Mouse (Mus musculus) heart, adult 10 weeks (tissue): ENCODE results near the gene Slc6a18. TPM values are rescaled to one million over a fixed set of nuclear protein-coding genes. Genes with fewer than 3 reads are reported as not detected.

ENCODE experiments used
- polyA plus RNA-seq: library from polyadenylated mRNA; stranded (reverse); fragments of 350-450 nt; fragmentation: Illumina TruSeq; extraction: RNeasy Lipid Tissue Mini Kit (QIAGEN cat#74804); gene quantifications from one replicate; pipeline ENCODE4 v1.2.3, GENCODE M21; 2014; ENCODE audit warnings: low read depth, low replicate concordance

Gene Slc6a18
- polyA plus RNA-seq = not detected

DNA sequence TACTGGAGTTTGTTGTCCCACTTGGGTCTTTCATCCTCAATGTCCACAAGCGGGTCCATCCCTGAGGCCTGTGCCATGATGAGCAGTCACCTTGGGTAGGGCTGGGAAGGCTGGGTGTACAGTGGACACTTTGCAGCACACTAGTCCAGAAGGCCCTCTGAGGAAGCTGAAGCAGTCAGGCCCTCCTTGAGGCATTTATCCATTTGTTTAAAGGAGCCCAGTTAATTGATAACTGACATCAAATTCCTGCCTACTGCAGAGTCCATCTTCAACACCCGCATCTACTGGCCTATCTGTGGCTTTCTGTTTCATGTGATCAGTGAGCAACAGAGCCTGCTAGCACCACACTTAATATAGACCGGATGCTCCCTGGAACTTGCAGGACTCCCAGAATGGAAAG lies at the start of gene Slc6a18:
Slc6a18 (minus strand) TSS at position 171 of the 400 bp plus-strand sequence.

DNA sequence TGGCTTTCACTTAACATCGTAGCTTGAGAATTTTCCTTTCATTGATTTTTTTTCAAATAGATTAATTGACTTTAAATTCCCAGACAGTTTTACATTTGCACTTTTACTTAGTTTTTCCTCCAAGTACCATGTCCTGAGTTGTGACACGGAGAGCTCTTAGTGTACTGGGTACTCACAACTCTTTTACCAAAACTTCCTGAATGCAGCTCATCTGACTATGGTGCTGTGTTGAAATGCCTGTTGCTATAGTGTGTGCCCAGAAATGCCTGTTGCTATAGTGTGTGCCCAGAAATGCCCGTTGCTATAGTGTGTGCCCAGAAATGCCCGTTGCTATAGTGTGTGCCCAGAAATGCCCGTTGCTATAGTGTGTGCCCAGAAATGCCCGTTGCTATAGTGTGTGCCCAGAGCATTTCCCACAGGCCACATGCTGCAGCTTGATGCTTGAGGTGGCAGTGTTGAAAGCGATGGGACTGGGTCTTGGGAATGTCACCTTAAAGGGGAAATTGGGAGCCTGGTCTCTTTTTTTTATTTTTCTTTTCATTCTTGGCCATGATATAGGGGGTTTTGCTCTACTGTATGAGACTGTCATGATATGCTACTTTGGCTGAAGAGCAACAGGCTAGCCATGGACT lies 27.0 kb upstream of the Slc6a18 start, which contains the start of gene Slc6a19:
Slc6a19 (minus strand) TSS at position 172 of the 632 bp plus-strand sequence.

DNA sequence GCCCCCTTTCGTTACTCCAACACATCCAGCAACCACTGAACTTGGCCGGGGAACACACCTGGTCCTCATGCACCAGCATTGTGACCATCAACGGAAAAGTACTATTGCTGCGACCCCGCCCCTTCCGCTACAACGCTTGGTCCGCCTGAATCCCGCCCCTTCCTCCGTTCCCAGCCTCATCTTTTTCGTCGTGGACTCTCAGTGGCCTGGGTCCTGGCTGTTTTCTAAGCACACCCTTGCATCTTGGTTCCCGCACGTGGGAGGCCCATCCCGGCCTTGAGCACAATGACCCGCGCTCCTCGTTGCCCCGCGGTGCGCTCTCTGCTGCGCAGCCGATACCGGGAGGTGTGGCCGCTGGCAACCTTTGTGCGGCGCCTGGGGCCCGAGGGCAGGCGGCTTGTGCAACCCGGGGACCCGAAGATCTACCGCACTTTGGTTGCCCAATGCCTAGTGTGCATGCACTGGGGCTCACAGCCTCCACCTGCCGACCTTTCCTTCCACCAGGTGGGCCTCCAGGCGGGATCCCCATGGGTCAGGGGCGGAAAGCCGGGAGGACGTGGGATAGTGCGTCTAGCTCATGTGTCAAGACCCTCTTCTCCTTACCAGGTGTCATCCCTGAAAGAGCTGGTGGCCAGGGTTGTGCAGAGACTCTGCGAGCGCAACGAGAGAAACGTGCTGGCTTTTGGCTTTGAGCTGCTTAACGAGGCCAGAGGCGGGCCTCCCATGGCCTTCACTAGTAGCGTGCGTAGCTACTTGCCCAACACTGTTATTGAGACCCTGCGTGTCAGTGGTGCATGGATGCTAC lies 50.9 kb downstream of the Slc6a18 start, which contains the start of gene Tert:
Tert (plus strand) TSS at position 167 of the 805 bp plus-strand sequence.

Other genes starting within 250 kb of the Slc6a18 start
- 8.1 TPM for gene Lpcat1, start 210.8 kb downstream of the Slc6a18 start, polyA plus RNA-seq
- not detected for gene Slc6a3, start 141.3 kb downstream of the Slc6a18 start, polyA plus RNA-seq
- gene Clptm1l, start 74.0 kb downstream of the Slc6a18 start, polyA plus RNA-seq = 75.4 TPM
- gene Tert, start 51.1 kb downstream of the Slc6a18 start, polyA plus RNA-seq = not detected
- 0.10 TPM for gene Slc6a19, start 26.8 kb upstream of the Slc6a18 start, polyA plus RNA-seq
- gene Slc12a7, start 55.1 kb upstream of the Slc6a18 start, polyA plus RNA-seq = 137 TPM
- gene Nkd2, start 169.6 kb upstream of the Slc6a18 start, polyA plus RNA-seq = 1.8 TPM